Mouse (Mus musculus) kidney, embryonic 16.5 days (tissue): ENCODE measurements around the gene Ciao2a. TPM values are rescaled to one million over a fixed set of nuclear protein-coding genes. Genes with fewer than 3 reads are reported as not detected.

Source experiments
- ATAC-seq: fragments of 200-750 bp; cut with Nextera tagmentation; 2 replicates; pipeline ENCODE4 v1.8.0; 2017; ENCODE audit warnings: moderate TSS enrichment; ENCODE audit not compliant: low FRiP score, low TSS enrichment
- H3K27ac ChIP-seq: fragments of 300-500 bp; sonication (generic); 2 replicates; pipeline ENCODE4 v1.5.1; 2014; ENCODE audit warnings: low read length
- H3K27me3 ChIP-seq: fragments of 300-500 bp; sonication (generic); 2 replicates; pipeline ENCODE4 v1.6.1; 2014; ENCODE audit warnings: low read length, control low read depth, mixed read lengths; ENCODE audit not compliant: insufficient read depth
- H3K36me3 ChIP-seq: fragments of 300-500 bp; sonication (generic); 2 replicates; pipeline ENCODE4 v1.6.1; 2014; ENCODE audit warnings: low read length, control low read depth, mixed read lengths; ENCODE audit not compliant: insufficient read depth
- H3K4me1 ChIP-seq: fragments of 300-500 bp; sonication (generic); 2 replicates; pipeline ENCODE4 v1.6.1; 2014; ENCODE audit warnings: low read length, control low read depth, mixed read lengths; ENCODE audit not compliant: insufficient read depth
- H3K4me2 ChIP-seq: fragments of 300-500 bp; sonication (generic); replicated peaks from 2 replicates; pipeline ENCODE4 v1.6.1; 2014; ENCODE audit warnings: low read depth, low read length
- H3K4me3 ChIP-seq: fragments of 300-500 bp; sonication (generic); 2 replicates; pipeline ENCODE4 v1.5.1; 2014; ENCODE audit warnings: mild to moderate bottlenecking, low read length
- H3K9ac ChIP-seq: fragments of 300-500 bp; sonication (generic); replicated peaks from 2 replicates; pipeline ENCODE4 v1.6.1; 2014; ENCODE audit warnings: low read length
- H3K9me3 ChIP-seq: fragments of 300-500 bp; sonication (generic); 2 replicates; pipeline ENCODE4 v1.6.1; 2016; ENCODE audit warnings: low read length, control low read depth
- WGBS: fragments of 180-500 bp; shearing (Covaris S2); extraction: QIAGEN DNeasy Blood & Tissue Kit; methylation state at CpG from one replicate; pipeline ENCODE4 v1.1.7; 2014; 5-methylcytosine and 5-hydroxymethylcytosine counted together
- polyA plus RNA-seq: library from polyadenylated mRNA; unstranded; fragments of >200 nt; fragmentation: Nextera tagmentation; extraction: Ambion mirVana; gene quantifications from 2 replicates; pipeline ENCODE4 v1.2.1, GENCODE M21; 2015

The Ciao2a gene
- polyA plus RNA-seq, result 153 and 155 TPM in 2 replicates

GRCm38 (mm10) chr9:66126456-66127192 lies at the start of gene Ciao2a, which contains the start of gene Snx1:
Gene Ciao2a, plus strand, starts transcription at chr9:66126611.
Gene Snx1, minus strand, starts transcription at chr9:66126587.
- Histone ChIP-seq H3K4me2 (peak within 1 kb of the TSS; percentile 83), H3K4me3 (peak within 1 kb of the TSS; percentile 75), H3K36me3 (peaks cover 6% of the 10 kb centered on the region; the same call in 1 of the 2 replicates), H3K4me1 (peaks cover 32% of the 10 kb centered on the region), H3K27me3 (no peaks in the 10 kb centered on the region), H3K9ac (peak within 1 kb of the TSS; percentile 83), H3K27ac (peak within 1 kb of the TSS; percentile 83), H3K9me3 (no peaks in the 10 kb centered on the region)
- under 1% methylated on average over 34 of the region's 34 CpGs for WGBS
- ATAC-seq, result peak; percentile 79

GRCm38 (mm10) chr9:66078072-66078471 lies 48.3 kb upstream of the Ciao2a start:
- Histone ChIP-seq H3K27me3 (no peaks in the 10 kb centered on the region), H3K9me3 (no peaks in the 10 kb centered on the region), H3K36me3 (no peaks in the 10 kb centered on the region), H3K4me3 (no peak overlapping the region), H3K27ac (no peak overlapping the region), H3K9ac (no peak overlapping the region), H3K4me2 (0 out of 2 replicates have a peak overlapping the region, but pooled peaks have one; percentile 35), H3K4me1 (peaks cover 4% of the 10 kb centered on the region; the same call in 1 of the 2 replicates)
- ATAC-seq, result no peak
- 58% methylated on average over 3 of the region's 3 CpGs for WGBS

GRCm38 (mm10) chr9:66078493-66078892 lies 47.9 kb upstream of the Ciao2a start:
- Histone ChIP-seq H3K27me3 (no peaks in the 10 kb centered on the region), H3K27ac (no peak overlapping the region), H3K36me3 (no peaks in the 10 kb centered on the region), H3K4me3 (no peak overlapping the region), H3K9ac (0 out of 2 replicates have a peak overlapping the region, but pooled peaks have one; percentile 3), H3K9me3 (no peaks in the 10 kb centered on the region), H3K4me2 (peak overlapping the region; percentile 35), H3K4me1 (peaks cover 4% of the 10 kb centered on the region; the same call in 1 of the 2 replicates)
- ATAC-seq, result no peak
- WGBS, result 5% methylated on average over 14 of the region's 14 CpGs

GRCm38 (mm10) chr9:66080804-66081459 lies 45.5 kb upstream of the Ciao2a start:
- 76% methylated on average over 3 of the region's 3 CpGs for WGBS
- H3K27ac ChIP-seq, result no peak overlapping the region
- no peak for ATAC-seq

GRCm38 (mm10) chr9:66081999-66082398 lies 44.4 kb upstream of the Ciao2a start:
- Histone ChIP-seq H3K27me3 (no peaks in the 10 kb centered on the region), H3K9me3 (no peaks in the 10 kb centered on the region), H3K4me1 (peaks cover 4% of the 10 kb centered on the region; the same call in 1 of the 2 replicates), H3K4me3 (no peak overlapping the region), H3K36me3 (peaks cover 3% of the 10 kb centered on the region), H3K4me2 (no peak overlapping the region), H3K27ac (no peak overlapping the region), H3K9ac (no peak overlapping the region)
- 89% methylated on average over 4 of the region's 4 CpGs for WGBS
- no peak for ATAC-seq

More at GRCm38 (mm10) chr9:66080804-66081459, 45.5 kb upstream of the Ciao2a start:
- no peaks in the 10 kb centered on the region for H3K36me3 ChIP-seq
- no peaks in the 10 kb centered on the region for H3K9me3 ChIP-seq
- no peak overlapping the region for H3K4me2 ChIP-seq
- H3K9ac ChIP-seq, result no peak overlapping the region
- H3K4me1 ChIP-seq, result peaks cover 4% of the 10 kb centered on the region; the same call in 1 of the 2 replicates
- no peaks in the 10 kb centered on the region for H3K27me3 ChIP-seq
- no peak overlapping the region for H3K4me3 ChIP-seq

- Histone ChIP-seq H3K4me1 (no peaks in the 10 kb centered on the region), H3K4me2 (no peak overlapping the region), H3K27ac (no peak overlapping the region), H3K36me3 (peaks cover 13% of the 10 kb centered on the region), H3K27me3 (no peaks in the 10 kb centered on the region), H3K9ac (no peak overlapping the region), H3K4me3 (no peak overlapping the region), H3K9me3 (no peaks in the 10 kb centered on the region)
- 91% methylated on average over 3 of the region's 3 CpGs for WGBS
- ATAC-seq, result no peak
These were observed 42.2 kb upstream of the Ciao2a start for GRCm38 (mm10) chr9:66084171-66084570.

GRCm38 (mm10) chr9:66087062-66087461 lies 39.3 kb upstream of the Ciao2a start:
- Histone ChIP-seq H3K27ac (no peak overlapping the region), H3K4me3 (no peak overlapping the region), H3K27me3 (no peaks in the 10 kb centered on the region), H3K9ac (no peak overlapping the region), H3K4me2 (no peak overlapping the region), H3K4me1 (no peaks in the 10 kb centered on the region), H3K9me3 (no peaks in the 10 kb centered on the region), H3K36me3 (peaks cover 20% of the 10 kb centered on the region)
- 96% methylated on average over 7 of the region's 7 CpGs for WGBS
- no peak for ATAC-seq

GRCm38 (mm10) chr9:66088411-66088810 lies 38.0 kb upstream of the Ciao2a start:
- 31% methylated on average over 4 of the region's 4 CpGs for WGBS
- Histone ChIP-seq H3K4me2 (no peak overlapping the region), H3K9me3 (no peaks in the 10 kb centered on the region), H3K27ac (no peak overlapping the region), H3K4me1 (0 out of 2 replicates have a peak, but pooled peaks cover 2% of the 10 kb centered on the region), H3K36me3 (peaks cover 31% of the 10 kb centered on the region), H3K9ac (no peak overlapping the region), H3K27me3 (no peaks in the 10 kb centered on the region), H3K4me3 (no peak overlapping the region)
- ATAC-seq, result no peak

- Histone ChIP-seq H3K4me1 (0 out of 2 replicates have a peak, but pooled peaks cover 2% of the 10 kb centered on the region), H3K4me2 (no peak overlapping the region), H3K9ac (no peak overlapping the region), H3K36me3 (peaks cover 48% of the 10 kb centered on the region), H3K27ac (0 out of 2 replicates have a peak overlapping the region, but pooled peaks have one; percentile 6), H3K9me3 (no peaks in the 10 kb centered on the region), H3K4me3 (no peak overlapping the region), H3K27me3 (no peaks in the 10 kb centered on the region)
- 0 out of 2 replicates have a peak, but pooled peaks have one; percentile 24 for ATAC-seq
- WGBS, result 78% methylated on average over 13 of the region's 13 CpGs
These were observed 35.7 kb upstream of the Ciao2a start for GRCm38 (mm10) chr9:66090593-66091244.
